Mouse (Mus musculus): ENCODE data around the gene Daglb. TPM values are rescaled to one million over a fixed set of nuclear protein-coding genes. Genes with fewer than 3 reads are reported as not detected.
"Not testable (repeated sequence)": the region's sequence is repeated elsewhere in the genome, so short reads cannot be mapped to it uniquely, and the experiment has no call there.

Daglb gene
- total RNA-seq, 4 experiments from 2014 or later, result 9.5 to 11.2 (median 9.8) TPM

DNA sequence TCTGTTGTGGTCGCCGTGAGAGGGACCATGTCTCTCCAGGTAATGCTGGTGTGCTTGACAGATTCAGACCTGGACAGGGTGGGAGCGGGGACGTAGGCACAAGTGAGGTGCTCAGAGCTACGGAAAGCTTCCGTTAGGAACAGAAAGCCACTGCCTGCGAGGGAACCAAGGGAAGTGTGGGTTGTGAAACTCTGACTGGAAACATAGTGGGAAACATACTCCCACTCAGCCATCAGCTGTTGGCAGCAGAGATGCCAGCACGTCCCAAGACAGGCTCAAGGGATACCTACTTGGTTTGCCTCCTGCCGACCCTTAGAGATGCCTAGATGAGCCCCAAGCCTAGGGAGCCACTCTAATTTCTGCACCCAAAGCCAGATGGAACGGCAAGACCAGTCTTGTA lies 22.8 kb downstream of the Daglb start:
- DNase-seq (ENCODE audit: low spot score in 2 of 2), result no peak

DNA sequence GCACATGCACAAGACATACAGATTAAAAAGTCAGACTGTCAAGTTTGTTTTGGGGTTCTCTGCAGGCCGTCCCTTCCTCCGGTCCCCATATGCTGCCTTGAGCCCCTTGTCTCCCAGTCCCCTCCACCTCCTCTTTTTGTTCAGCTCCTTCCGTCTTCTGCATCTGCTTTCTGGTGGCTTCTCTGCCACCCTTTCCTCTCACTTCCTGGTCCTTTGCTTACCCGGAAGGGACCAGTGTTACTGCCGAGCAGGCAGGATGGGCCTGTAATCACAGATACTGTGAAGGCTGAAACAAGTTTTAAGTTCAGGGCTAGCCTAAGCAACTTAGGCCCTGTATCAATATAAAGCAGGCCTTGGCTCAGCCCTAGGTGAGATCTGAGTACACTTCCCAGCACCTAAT lies 23.6 kb downstream of the Daglb start:
- no peak for DNase-seq (ENCODE audit: low spot score in 2 of 2)

DNA sequence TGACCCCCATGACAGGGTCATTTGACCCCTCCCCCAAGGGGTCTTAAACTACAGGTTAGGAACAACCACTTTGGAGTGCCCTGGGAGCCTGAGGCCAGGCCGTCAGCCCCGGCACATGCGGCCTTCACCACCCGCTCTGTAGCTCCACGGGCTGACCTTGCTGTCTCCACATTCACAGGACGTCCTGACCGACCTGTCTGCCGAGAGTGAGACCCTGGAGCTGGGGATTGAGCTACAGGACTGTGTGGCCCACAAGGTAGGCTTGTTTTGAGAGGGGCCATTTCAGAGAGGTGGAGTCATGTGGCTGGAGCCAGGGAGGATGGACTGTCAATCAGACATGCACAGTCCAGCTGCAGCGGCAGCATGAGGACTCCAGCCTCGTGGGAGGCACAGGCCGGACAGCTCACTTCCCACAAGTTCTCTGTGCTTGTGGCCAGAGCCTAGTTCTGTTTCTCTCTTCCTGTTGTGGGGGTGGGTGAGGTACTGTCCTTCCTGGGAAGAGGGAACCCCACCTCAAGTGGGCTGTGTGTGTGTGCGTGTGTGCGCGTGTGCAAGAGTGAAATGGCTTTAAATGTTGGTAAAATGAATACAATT lies 25.5 kb downstream of the Daglb start:
- no peak for DNase-seq (ENCODE audit: low spot score in 2 of 2)

DNA sequence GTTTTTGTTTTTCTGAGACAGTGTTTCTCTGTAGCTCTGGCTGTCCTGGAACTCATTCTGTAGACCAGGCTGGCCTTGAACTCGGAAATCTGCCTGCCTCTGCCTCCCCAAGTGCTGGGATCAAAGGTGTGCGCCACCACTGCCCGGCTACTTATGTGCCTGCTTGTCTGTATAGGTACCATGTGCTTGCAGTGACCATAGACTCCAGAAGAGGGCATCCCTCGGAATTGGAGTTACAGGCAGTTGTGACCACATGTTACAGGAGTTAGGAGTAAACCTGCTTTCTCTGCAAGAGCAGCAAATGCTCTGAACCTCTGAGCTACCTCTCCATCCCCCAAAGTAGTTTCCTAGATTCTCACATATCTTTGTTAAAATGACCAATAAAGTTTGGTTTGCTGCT lies 27.4 kb downstream of the Daglb start:
- no peak for DNase-seq (ENCODE audit: low spot score in 2 of 2)

GRCm38 (mm10) chr5:143493163-143493562 lies 28.8 kb downstream of the Daglb start:
- no peak for DNase-seq (ENCODE audit: low spot score in 2 of 2)

DNA sequence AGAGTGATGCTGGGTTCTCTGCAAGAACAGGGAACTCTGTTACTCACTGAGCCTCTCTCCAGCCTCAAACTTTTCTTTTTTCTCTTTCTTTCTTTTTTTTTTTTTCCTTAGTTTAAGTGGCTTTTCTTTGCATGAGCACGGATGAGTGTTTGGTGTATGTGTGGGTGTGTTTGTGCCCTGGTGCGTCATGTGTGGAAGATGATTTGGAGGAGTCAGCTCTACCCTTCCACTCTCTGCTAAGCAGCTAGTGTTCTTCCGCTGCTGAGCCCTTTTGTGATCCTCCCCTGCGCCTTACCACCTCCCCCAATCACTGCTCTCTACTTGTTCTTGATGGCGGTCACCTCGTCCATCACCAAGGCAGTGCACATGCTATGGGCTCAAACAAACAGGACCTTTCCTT lies 31.3 kb downstream of the Daglb start:
- DNase-seq (ENCODE audit: low spot score in 2 of 2), result no peak

DNA sequence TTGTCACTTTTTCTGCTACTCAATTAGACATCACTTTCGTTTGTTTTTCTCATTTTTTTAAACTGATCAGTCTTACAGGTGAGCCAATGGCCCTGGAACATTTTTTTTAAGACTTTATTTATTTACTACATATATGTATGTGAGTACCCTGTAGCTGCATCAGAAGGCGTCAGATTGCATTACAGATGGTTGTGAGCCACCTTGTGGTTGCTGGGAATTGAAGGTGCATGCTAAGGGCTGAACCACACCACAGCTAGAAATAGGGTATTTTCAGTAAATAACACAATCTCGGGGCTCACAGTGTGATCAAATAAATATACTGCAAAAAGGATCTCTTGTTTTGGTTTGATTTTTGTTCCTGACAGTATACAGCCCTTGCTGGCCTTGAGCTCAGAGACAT lies 33.1 kb downstream of the Daglb start:
- DNase-seq (ENCODE audit: low spot score in 2 of 2), result no peak

DNA sequence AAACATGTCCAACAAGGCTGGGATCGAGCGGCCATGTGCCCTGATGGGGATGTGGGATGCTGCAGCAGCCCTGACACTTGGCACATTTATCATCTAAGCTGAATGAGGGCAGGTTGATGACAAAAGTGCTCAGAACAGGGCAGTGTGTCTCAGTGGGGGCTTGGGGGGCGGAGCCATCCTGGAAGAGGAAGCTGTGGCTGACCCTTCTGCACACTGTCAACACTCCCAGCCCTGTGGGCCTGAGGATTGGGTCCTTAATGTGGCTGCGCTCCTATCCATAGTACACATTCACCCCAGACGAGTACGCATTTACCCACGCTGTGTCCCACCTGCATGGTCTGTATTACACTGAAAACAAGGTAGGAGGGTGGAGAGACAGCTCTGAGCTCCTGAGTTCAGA lies 34.8 kb downstream of the Daglb start:
- DNase-seq (ENCODE audit: low spot score in 2 of 2), result no peak

- no peak for DNase-seq (ENCODE audit: low spot score in 2 of 2)
Measured at GRCm38 (mm10) chr5:143499686-143500085, 35.3 kb downstream of the Daglb start.

- DNase-seq (ENCODE audit: low spot score in 2 of 2), result not testable (repeated sequence)
Measured at GRCm38 (mm10) chr5:143500711-143501110, 36.3 kb downstream of the Daglb start.

DNA sequence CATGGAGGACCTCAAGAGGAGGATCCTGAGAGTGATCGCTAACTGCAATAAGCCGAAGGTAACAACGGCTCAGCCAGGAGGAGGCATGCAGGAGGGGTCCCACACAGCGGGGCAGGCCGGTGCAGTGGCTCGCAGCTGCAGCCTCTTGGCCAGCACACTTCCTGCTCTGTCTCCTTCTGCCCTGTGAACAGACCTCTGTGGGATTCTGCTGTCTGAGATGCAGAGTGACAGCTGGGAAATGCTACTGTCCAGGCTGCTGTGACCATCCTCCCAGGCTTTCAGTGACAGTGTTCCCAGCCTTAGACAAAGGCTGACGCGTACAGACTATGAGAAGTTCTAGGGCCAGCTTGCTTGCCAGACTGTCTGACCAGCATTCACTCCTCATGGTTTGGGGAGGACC lies 36.8 kb downstream of the Daglb start:
- no peak for DNase-seq (ENCODE audit: low spot score in 2 of 2)

GRCm38 (mm10) chr5:143501649-143502048 lies 37.3 kb downstream of the Daglb start:
- DNase-seq (ENCODE audit: low spot score in 2 of 2), result no peak

GRCm38 (mm10) chr5:143502899-143503557 lies 38.6 kb downstream of the Daglb start:
- DNase-seq (ENCODE audit: low spot score in 2 of 2), result no peak

GRCm38 (mm10) chr5:143503740-143504139 lies 39.4 kb downstream of the Daglb start:
- no peak for DNase-seq (ENCODE audit: low spot score in 2 of 2)

GRCm38 (mm10) chr5:143504453-143504852 lies 40.1 kb downstream of the Daglb start:
- no peak for DNase-seq (ENCODE audit: low spot score in 2 of 2)

DNA sequence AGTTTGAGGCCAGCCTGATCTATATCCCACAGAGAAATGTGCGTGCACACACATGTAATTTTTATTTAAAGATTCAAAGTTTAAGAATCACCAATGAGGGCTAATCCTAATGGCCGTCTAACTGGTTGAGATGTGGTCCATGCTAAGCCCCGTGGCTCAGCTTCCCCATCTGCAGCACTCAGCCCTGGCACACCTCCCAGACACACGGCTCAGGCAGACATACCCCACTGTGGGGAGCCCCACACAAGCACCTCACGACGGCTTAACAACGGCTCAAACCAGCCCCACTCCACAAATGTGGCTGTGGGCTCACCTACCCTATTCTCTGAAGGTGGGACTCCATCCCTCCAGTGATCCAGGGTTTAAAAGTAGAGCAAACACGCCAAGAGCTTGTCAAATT lies 40.7 kb downstream of the Daglb start:
- no peak for DNase-seq (ENCODE audit: low spot score in 2 of 2)

DNA sequence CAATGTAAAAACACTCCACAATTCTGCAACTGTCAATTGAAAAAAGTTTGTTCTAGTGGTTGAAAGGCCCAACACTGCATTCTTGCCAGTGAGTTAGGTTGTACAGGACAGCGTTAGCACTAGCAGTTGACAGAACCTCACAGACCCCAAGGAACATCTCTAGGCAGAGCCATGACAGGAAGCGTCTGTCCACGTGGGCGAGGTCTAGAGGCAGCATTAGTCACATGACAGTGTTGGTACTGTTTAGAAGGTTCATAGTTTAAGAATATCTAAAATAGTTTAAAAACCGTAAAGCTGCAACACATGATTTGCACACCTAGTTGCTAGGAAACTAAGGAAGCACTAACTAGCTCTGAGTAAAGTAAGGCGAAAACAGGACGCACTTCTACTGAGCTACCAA lies 41.2 kb downstream of the Daglb start:
- no peak for DNase-seq (ENCODE audit: low spot score in 2 of 2)

DNA sequence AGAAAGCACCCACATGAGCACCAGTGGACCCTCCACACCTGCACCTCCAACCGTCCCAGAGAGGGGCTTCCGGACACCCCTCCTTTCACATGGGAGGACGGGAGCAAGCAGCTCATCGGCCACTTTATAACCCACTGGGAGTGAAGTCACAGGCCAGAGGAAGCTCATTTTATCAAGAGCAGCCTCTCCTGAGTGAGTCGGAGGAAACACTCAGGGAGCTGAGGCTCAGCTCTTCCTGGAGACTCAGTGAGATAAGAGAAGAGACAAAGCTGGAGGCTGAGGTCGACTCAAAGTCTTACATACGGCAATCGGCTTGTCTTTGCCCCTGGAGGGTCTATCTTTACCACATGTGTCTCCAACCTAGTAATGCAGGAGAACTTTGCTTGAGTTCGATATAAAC lies 44.9 kb downstream of the Daglb start:
- no peak for DNase-seq (ENCODE audit: low spot score in 2 of 2)

- no peak for DNase-seq (ENCODE audit: low spot score in 2 of 2)
Measured at GRCm38 (mm10) chr5:143509737-143510136, 45.4 kb downstream of the Daglb start.

DNA sequence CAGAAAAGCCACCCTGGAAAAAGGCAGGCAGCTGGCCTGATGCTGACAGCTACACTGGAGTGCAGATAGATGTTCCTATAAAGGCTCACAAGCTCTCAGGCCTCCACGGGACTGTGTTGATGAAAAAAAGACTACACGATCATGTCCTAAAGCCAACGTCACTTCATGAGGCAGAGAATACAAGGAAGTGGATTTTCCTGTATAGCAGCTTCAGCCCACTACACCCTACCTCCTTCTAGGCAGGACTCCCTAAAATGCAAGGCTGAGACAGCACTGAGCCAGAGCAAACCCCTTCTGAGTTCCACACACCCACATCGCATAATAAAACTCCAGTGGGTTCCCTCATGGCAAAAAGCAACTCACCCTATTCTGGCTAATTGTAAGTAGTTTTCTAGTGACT lies 47.2 kb downstream of the Daglb start:
- no peak for DNase-seq (ENCODE audit: low spot score in 2 of 2)

GRCm38 (mm10) chr5:143512305-143512704 lies 47.9 kb downstream of the Daglb start:
- no peak for DNase-seq (ENCODE audit: low spot score in 2 of 2)

GRCm38 (mm10) chr5:143514878-143515277 lies 50.5 kb downstream of the Daglb start:
- DNase-seq (ENCODE audit: low spot score in 2 of 2), result no peak

DNA sequence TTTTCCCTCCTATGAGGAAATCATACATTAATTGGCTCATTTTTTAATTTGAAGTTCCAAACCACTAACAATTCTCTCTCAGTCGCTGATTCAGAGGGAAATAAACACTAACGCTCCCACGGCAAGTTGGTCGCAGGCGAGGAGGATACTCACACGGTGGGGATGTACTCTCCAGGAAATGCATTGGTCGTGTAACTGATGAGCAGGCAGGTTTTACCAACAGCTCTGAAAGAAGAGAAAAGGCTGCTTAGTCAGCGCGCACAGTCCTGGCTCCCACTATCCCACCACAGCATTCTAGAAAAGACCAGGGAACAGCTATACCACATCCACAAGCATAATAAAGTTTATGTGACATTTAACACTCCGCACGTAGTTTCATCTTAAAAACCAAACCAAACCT lies 52.6 kb downstream of the Daglb start:
- DNase-seq (ENCODE audit: low spot score in 2 of 2), result no peak

GRCm38 (mm10) chr5:143517436-143517835 lies 53.1 kb downstream of the Daglb start:
- DNase-seq (ENCODE audit: low spot score in 2 of 2), result no peak
